Mouse (Mus musculus) kidney, postnatal 10 days (tissue): ENCODE results near the gene Add1.

Source experiments
- DNase-seq: peaks from one replicate; pipeline ENCODE4 v3.0.0; 2021; ENCODE audit warnings: mixed read lengths

Gene Add1

DNA sequence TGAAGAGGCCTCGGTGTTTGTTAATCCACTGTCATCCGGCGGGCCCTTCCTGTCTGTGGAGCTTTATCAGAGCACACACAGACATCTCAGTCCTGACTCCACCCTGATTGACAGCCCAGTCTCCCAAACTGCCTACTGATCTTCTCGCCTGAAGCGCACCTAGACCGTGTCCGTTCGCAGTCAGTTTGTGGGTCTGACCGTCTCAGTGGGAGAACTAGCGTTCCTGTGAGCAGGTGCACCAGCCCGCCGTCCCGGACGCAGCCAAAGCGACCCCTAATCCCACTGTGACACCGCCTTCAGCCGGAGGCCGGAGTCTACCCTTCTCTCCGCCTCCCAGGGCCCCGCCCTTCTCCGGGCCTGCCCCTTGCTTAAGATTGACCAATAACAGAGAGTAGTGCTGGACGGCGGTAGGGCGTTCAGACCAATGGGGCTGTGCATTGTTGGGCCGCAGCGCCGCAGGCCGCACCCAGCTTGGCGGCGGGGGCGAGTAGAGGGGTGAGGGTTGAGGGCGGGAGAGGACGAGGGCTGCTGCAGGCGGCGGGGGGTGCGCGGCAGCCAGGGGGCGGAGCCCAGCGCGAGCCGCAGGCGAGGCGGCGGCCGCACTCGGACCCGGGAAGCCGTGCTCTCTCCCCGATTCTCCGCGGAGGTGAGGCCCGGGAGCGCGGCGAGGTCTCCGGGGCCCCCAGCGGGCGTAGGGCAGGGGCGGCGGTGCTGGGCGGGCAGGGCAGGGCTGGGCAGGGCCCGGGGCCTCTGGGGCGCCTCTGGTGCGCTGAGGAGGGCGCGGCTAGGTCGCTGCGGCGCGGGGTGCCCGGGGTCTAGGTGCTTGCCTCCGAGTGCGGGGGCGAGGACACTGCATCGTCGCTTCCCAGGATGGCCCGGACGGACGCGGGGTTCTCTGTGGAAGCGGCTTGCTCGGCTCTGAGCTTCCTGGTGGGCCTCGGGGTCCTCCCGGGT, at the start of gene Add1:
Gene Add1, plus strand, starts transcription at position 397 of the 954 bp plus-strand sequence.
- peak; percentile 96 for DNase-seq

DNA sequence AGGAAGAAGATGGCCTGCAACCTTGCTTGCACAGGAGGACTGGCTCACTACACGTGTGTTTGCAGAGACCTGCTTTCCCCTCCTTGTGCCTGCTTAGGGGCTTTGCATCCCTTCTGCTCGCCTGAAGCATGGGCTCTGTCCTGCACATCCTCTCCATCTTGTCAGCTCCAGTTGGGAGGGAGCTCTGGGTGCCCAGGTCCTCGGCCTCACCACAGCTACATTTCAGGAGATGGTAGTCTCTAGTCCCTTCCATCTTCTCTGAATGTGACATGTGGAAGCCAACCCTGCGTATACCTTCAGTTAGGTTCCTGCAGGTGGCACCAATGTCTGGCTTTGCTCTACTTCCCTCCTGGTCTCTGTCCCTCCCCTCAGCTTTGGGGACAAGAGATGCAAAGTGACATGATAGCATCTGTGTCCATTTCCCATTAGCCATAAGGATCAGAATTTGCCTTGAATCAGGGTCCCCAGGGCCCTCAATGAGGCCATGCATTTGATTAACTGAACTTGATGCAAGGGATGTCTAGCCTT, 49.4 kb upstream of the Add1 start:
- DNase-seq, result no peak

GRCm38 (mm10) chr5:34524511-34524910, 49.0 kb upstream of the Add1 start:
- DNase-seq, result no peak

DNA sequence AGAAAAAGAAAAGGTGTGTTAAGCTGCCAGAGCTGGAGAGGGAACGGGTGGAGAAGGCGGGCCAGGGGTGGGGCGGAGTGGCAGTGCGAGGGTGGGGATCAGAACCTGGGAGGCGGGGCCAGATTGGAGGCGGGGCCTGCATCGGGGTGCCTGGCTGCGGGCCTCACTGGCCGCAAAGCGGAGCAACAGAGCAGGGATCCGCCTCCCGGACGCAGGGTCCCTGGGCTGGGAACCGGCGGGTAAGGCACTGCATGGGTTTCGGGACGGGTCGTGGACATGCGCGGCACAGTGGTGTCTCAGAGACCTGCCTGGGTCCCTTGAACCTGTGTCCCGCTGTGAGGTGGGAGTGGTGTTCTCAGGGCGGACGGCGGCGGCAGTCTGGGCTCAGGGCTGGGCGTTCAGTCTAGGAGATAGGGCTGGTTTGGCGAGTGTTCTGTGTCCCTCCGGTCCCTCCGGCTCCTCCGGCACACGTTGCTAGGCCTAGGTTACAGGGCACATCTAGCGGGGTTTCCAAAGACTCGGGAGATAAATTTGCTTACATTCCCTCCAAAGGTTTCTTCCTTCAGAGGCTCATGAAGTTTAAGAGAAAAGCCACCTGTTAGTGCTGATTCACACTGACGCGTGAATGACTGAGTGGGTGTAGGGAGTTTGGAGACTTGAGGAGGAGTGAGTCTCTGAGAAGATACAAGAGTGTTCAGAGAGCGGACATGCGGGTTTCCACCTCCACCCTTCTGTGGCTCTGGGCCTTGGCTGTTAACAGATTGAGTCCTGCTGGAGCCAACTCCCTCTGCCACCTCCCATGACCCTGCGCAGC, 47.6 kb upstream of the Add1 start, which contains the start of gene Sh3bp2:
Gene Sh3bp2, plus strand, starts transcription at position 176 of the 814 bp plus-strand sequence.
- DNase-seq, result peak; percentile 98

DNA sequence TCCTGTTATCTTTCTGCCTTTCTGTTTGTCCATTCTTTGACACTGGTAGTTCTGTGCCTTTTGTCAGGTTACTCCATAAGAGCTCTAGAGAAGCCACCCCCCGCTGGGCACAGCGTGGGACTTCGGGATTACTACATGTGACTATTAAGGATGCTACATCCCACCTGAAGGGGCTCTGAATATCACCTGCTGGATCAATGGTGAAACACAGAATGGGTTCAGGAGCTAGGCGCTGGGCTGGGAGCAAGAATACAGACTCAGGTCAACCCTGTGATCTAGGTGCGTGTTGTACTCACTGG, 47.0 kb upstream of the Add1 start:
- DNase-seq, result no peak

DNA sequence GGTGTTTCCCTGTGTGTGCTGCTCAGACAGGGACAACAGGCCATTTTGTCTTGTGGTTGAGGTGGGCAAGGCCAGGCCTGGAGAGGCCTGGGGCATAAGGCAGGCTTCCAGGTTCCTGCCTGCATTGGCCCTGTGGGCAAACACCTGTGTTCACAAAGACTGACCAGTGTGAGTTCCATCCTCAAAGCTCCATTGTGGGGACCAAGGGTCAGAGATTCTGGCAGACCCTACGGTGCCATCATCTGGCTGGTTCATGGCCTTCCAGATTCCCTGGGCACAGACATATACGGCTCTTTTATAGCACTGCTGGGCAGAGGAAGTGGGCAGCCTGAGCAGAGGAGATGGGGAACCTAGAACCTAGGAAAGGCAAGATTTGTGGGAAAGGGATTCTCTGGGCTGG, 46.1 kb upstream of the Add1 start:
- DNase-seq, result no peak

DNA sequence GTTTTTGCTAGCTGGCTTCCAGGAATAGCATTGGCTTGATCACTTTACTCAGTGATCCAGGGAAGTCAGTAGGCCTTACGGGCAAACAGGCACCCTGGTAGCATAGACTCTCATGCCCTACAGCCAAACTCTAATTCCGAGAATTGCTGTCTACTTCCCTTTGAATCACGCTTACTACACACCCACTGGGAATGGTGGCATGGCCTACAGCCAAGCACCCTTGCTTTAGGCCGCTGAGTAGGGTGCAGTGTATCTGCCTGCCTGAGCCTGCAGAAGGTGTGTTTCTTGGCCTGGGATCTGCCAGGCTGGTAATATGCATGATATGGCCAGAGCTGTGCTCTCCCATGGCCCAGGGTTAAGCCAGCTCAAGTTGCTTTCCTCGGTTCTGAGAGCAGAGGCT, 44.7 kb upstream of the Add1 start:
- no peak for DNase-seq

DNA sequence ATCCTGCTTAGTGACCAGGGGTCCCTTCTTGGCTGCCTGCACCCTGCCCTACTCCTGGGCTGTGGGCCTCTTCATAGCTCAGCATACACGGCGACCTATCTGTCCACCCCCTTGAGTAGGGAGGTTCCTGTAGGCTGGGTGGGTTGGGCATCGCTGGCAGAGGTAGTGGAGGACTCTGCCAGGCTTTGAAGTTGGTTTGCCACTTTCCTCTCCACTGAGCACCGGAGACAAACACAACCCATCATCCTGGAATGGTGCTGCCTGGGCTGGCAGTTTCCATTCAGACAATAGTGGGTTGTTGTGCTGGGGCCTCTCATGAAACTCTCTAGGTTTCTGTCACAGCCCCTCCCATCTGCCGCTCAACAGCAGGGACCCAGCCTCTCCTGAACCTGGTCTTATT, 43.3 kb upstream of the Add1 start:
- DNase-seq, result no peak

- no peak for DNase-seq
Measured at GRCm38 (mm10) chr5:34530687-34531086, 42.8 kb upstream of the Add1 start.

GRCm38 (mm10) chr5:34533066-34533465, 40.4 kb upstream of the Add1 start:
- no peak for DNase-seq

- DNase-seq, result no peak
Measured at GRCm38 (mm10) chr5:34533820-34534219, 39.6 kb upstream of the Add1 start.

- no peak for DNase-seq
Measured at GRCm38 (mm10) chr5:34534776-34535581, 38.5 kb upstream of the Add1 start.

DNA sequence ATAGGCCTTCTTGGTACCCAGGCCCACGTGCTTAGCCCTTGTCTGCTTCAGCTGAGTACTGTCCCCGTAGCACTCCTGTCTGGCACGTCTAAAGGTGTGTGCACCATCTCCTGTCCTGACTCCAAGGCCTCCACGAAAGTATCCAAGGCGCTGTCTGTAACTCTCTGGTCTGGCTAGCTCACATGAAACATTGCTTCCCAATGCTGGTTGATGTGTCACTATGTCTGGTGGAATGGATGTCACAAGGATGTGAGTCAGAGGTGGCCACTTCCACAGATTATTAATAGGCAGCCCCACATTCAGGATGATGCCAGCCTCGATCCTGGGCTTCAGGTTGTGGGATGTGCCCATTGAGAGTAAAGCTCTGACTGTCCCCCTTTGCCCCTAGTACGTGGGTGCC, 37.6 kb upstream of the Add1 start:
- DNase-seq, result no peak

- DNase-seq, result no peak
Measured at GRCm38 (mm10) chr5:34538079-34538478, 35.4 kb upstream of the Add1 start.

DNA sequence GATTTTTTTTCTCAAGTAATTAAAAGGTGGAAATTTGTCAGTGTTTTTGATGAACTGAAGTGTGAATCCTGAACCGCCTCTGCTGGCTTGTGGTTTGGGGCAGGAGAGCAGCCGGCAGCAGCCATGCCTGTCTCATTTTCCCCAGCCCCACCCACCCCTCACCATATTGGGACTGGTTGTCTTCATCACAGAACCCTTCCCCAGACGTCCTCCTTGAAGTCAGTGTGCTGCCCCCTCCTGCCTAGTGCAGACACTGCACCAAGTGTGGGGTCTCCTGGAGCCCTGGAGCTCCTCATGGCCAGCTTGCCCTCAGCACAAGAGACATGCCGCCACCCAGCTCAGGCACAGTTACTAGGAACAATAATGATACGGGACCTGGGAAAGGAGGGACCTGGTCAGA, 34.9 kb upstream of the Add1 start:
- DNase-seq, result peak; percentile 51

- no peak for DNase-seq
Measured at GRCm38 (mm10) chr5:34539121-34539520, 34.3 kb upstream of the Add1 start.

GRCm38 (mm10) chr5:34542166-34542565, 31.3 kb upstream of the Add1 start:
- DNase-seq, result no peak

GRCm38 (mm10) chr5:34543114-34543513, 30.4 kb upstream of the Add1 start:
- no peak for DNase-seq

DNA sequence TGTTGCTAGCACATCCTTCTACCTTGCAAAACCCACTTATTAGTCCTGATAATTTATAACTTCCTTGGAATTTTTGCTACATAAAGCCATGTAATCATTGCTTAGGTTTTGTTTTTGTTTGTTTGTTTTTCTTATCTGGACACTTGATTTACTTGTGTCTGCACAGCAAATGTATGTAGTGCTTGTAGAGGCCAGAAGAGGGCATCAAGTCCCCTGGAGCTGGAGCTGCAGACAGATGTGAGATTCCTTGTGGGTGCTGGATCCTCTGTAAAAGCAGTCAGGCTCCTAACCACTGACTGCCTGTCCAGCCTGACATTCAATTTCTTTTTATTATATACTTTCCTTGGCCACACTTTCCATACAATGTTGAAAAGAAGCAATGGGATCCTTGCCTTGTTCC, 26.1 kb upstream of the Add1 start:
- DNase-seq, result peak; percentile 54

DNA sequence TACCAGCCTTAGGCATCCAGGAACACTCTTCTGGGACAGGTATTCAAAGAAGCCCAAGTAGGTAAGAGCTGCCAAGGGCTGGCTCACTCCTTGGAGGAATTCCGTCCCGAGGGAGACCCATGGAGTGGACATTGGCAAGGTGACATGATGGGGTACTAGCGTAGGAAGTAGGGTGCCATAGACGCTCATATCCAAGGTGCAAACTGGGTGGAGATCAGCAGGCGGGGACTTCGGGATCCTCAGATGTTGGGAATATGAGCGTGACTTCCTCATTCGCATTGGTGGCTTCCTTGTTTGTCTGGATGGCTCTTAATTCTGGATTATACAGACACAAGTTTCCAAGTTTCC, 24.4 kb upstream of the Add1 start:
- no peak for DNase-seq

DNA sequence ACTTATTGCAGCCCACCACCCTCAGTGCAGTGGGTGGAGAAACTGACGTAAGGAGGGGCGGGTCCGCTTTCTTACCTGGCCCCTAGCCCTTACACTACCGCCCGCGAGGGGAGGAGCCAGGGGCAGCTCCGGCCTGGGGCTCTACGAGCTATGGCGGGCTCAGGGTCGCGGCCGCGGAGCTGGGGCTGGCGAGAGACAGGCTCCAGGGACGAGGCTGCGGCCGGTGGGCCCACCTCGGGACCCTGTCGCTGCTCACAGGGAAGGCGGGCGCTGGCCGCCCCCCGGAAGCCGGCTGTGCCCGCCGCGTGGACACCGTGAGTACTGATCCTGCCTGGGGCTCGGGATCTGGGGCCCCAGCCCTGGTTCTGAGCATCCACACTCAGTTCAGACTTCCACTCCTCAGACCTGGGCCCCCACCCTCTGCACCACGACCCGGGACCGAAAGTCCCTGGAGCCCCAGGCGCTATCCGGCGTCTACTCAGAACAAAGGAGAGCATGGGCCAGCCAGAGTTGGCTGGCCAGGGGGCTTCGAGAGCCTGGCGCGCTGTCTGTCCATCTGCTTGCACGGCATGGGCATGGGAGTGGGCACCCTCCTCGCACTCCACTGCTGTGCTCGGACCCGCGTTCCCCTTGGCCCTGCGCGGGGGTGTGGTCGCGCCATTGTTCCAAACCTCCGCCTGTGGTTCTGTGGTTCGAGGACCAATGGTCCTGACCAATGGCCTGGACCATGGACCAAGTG, 23.8 kb upstream of the Add1 start:
- DNase-seq, result peak; percentile 75

GRCm38 (mm10) chr5:34550251-34550650, 23.2 kb upstream of the Add1 start:
- no peak for DNase-seq
